Mouse (Mus musculus) stomach, postnatal 0 days (tissue): ENCODE measurements around the gene Gm20431. TPM values are rescaled to one million over a fixed set of nuclear protein-coding genes. Genes with fewer than 3 reads are reported as not detected.
A peak's percentile ranks its signal among the peaks of the same experiment; 100 is the strongest.

Source experiments
- ATAC-seq: fragments of 200-750 bp; cut with Nextera tagmentation; 2 replicates; pipeline ENCODE4 v1.8.0; 2017; ENCODE audit not compliant: low FRiP score, low TSS enrichment
- DNase-seq: peaks from one replicate; pipeline ENCODE4 v3.0.0-alpha.2; 2016; ENCODE audit warnings: low spot score
- H3K27ac ChIP-seq: fragments of 300-500 bp; sonication (generic); replicated peaks from 2 replicates; pipeline ENCODE4 v1.5.1; 2014; ENCODE audit warnings: mild to moderate bottlenecking, control low read depth
- H3K27me3 ChIP-seq: fragments of 300-500 bp; sonication (generic); 2 replicates; pipeline ENCODE4 v1.6.1; 2014; ENCODE audit warnings: low read length; ENCODE audit not compliant: control insufficient read depth, insufficient read depth
- H3K36me3 ChIP-seq: fragments of 300-500 bp; sonication (generic); 2 replicates; pipeline ENCODE4 v1.6.1; 2014; ENCODE audit warnings: low read length, mixed read lengths; ENCODE audit not compliant: control insufficient read depth, insufficient read depth
- H3K4me1 ChIP-seq: fragments of 300-500 bp; sonication (generic); replicated peaks from 2 replicates; pipeline ENCODE4 v1.6.1; 2014; ENCODE audit warnings: antibody characterized with exemption; ENCODE audit not compliant: control insufficient read depth, insufficient read depth
- H3K4me2 ChIP-seq: fragments of 300-500 bp; sonication (generic); replicated peaks from 2 replicates; pipeline ENCODE4 v1.6.1; 2014; ENCODE audit warnings: low read depth, mild to moderate bottlenecking, control low read depth, moderate library complexity
- H3K4me3 ChIP-seq: fragments of 300-500 bp; sonication (generic); 2 replicates; pipeline ENCODE4 v1.5.1; 2014; ENCODE audit warnings: low read depth, low read length, control low read depth
- H3K9ac ChIP-seq: fragments of 300-500 bp; sonication (generic); 2 replicates; pipeline ENCODE4 v1.6.1; 2014; ENCODE audit warnings: mild to moderate bottlenecking, low read length, control low read depth, mixed read lengths
- H3K9me3 ChIP-seq: fragments of 300-500 bp; sonication (generic); 2 replicates; pipeline ENCODE4 v1.6.1; 2016; ENCODE audit warnings: low read length; ENCODE audit not compliant: control insufficient read depth
- CTCF ChIP-seq: IDR thresholded peaks from 2 replicates; pipeline ENCODE4 v1.5.1; 2016; ENCODE audit warnings: antibody characterized with exemption, low read depth, mild to moderate bottlenecking, moderate library complexity
- EP300 ChIP-seq: optimal IDR thresholded peaks from 2 replicates; pipeline ENCODE3; 2016; ENCODE audit warnings: antibody characterized with exemption
- WGBS: fragments of 180-500 bp; shearing (Covaris S2); extraction: QIAGEN DNeasy Blood & Tissue Kit; methylation state at CpG from one replicate; pipeline ENCODE4 v1.1.7; 2014; 5-methylcytosine and 5-hydroxymethylcytosine counted together
- polyA plus RNA-seq: library from polyadenylated mRNA; unstranded; fragments of >200 nt; fragmentation: Nextera tagmentation; extraction: Ambion mirVana; gene quantifications from 2 replicates; pipeline ENCODE4 v1.2.1, GENCODE M21; 2015

Gm20431 gene
- polyA plus RNA-seq, 1 experiment from 2014 or later, result 13.4 TPM

DNA sequence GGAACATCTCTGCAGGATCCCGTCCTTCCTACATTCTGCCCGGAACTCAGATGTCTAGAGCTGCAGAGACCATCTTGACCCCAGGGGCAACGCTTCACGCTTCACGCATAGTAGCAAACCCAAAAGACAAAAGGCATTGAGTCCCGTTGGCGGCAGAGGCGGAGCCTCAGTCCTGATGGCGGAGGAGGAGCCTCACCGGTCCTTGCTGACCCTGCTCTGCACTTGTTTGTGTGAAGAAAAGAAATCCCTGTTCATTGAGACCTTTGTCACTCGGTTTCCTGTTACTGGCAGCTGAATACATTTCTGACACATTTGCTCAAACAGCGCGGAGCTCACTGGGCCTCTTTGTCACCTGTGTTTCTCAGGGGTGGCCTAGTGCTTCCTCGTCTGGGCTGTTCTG lies 34.2 kb upstream of the Gm20431 start:
- TF ChIP-seq CTCF (no peak), EP300 (no peak)
- H3K9me3 ChIP-seq, result no peaks in the 10 kb centered on the region
- H3K9ac ChIP-seq, result no peak overlapping the region
- no peaks in the 10 kb centered on the region for H3K36me3 ChIP-seq
- ATAC-seq (peak; percentile 39), DNase-seq (peak; percentile 59)
- H3K27me3 ChIP-seq, result no peaks in the 10 kb centered on the region
- no peak overlapping the region for H3K4me3 ChIP-seq
- no peaks in the 10 kb centered on the region for H3K4me1 ChIP-seq
- H3K27ac ChIP-seq, result peak overlapping the region; percentile 63
- H3K4me2 ChIP-seq, result no peak overlapping the region
- WGBS, result 68% methylated on average over 14 of the region's 14 CpGs

GRCm38 (mm10) chr2:167694963-167695362 lies 33.7 kb upstream of the Gm20431 start:
- Histone ChIP-seq H3K9ac (no peak overlapping the region), H3K4me2 (no peak overlapping the region), H3K27ac (no peak overlapping the region; the same call in 1 of the 2 replicates), H3K4me3 (no peak overlapping the region), H3K36me3 (no peaks in the 10 kb centered on the region), H3K9me3 (no peaks in the 10 kb centered on the region), H3K27me3 (no peaks in the 10 kb centered on the region), H3K4me1 (no peaks in the 10 kb centered on the region)
- DNase-seq (no peak), ATAC-seq (no peak)
- no peak for TF ChIP-seq CTCF
- TF ChIP-seq EP300, result no peak
- 96% methylated on average over 7 of the region's 7 CpGs for WGBS

- H3K4me2 ChIP-seq, result no peak overlapping the region
- H3K27ac ChIP-seq, result 0 out of 2 replicates have a peak overlapping the region, but pooled peaks have one; percentile 49
- TF ChIP-seq EP300 (no peak), CTCF (no peak)
- no peaks in the 10 kb centered on the region for H3K27me3 ChIP-seq
- ATAC-seq (no peak), DNase-seq (no peak)
- H3K9me3 ChIP-seq, result no peaks in the 10 kb centered on the region
- H3K9ac ChIP-seq, result no peak overlapping the region
- H3K4me3 ChIP-seq, result no peak overlapping the region
- 46% methylated on average over 1 of the region's 1 CpGs for WGBS
- no peaks in the 10 kb centered on the region for H3K4me1 ChIP-seq
- no peaks in the 10 kb centered on the region for H3K36me3 ChIP-seq
These were observed 32.9 kb upstream of the Gm20431 start for GRCm38 (mm10) chr2:167694244-167694643.

DNA sequence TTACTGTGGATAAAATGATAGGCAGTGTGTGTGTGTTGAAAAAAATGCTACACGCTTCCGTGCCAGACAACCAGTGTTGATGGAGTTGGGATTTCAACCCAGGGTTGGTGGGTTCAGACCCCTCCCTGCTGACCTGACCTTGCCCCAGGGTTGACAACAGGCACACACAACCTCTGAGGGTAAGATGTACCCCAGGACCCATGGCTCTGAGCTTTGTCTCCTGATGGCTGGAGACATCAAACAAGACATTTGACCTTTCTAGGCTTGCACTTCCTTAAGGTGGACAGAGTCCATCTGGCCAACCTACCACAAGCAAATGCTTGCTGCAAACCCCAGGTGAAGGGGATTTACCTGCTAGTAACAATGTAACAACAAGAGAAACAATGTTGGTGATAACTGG lies 32.2 kb upstream of the Gm20431 start:
- DNase-seq, result no peak
- no peaks in the 10 kb centered on the region for H3K36me3 ChIP-seq
- H3K4me1 ChIP-seq, result no peaks in the 10 kb centered on the region
- no peak for TF ChIP-seq EP300
- no peak for TF ChIP-seq CTCF
- no peaks in the 10 kb centered on the region for H3K9me3 ChIP-seq
- no peak overlapping the region for H3K4me2 ChIP-seq
- no peak for ATAC-seq
- 79% methylated on average over 2 of the region's 2 CpGs for WGBS
- H3K4me3 ChIP-seq, result no peak overlapping the region
- H3K27me3 ChIP-seq, result no peaks in the 10 kb centered on the region
- H3K27ac ChIP-seq, result no peak overlapping the region
- H3K9ac ChIP-seq, result no peak overlapping the region

GRCm38 (mm10) chr2:167692831-167693230 lies 31.5 kb upstream of the Gm20431 start:
- Histone ChIP-seq H3K4me3 (no peak overlapping the region), H3K4me1 (no peaks in the 10 kb centered on the region), H3K9me3 (no peaks in the 10 kb centered on the region), H3K27ac (no peak overlapping the region), H3K9ac (no peak overlapping the region), H3K36me3 (no peaks in the 10 kb centered on the region), H3K27me3 (no peaks in the 10 kb centered on the region), H3K4me2 (no peak overlapping the region)
- DNase-seq (no peak), ATAC-seq (no peak)
- WGBS, result 63% methylated on average over 3 of the region's 3 CpGs
- TF ChIP-seq EP300 (no peak), CTCF (no peak)

DNA sequence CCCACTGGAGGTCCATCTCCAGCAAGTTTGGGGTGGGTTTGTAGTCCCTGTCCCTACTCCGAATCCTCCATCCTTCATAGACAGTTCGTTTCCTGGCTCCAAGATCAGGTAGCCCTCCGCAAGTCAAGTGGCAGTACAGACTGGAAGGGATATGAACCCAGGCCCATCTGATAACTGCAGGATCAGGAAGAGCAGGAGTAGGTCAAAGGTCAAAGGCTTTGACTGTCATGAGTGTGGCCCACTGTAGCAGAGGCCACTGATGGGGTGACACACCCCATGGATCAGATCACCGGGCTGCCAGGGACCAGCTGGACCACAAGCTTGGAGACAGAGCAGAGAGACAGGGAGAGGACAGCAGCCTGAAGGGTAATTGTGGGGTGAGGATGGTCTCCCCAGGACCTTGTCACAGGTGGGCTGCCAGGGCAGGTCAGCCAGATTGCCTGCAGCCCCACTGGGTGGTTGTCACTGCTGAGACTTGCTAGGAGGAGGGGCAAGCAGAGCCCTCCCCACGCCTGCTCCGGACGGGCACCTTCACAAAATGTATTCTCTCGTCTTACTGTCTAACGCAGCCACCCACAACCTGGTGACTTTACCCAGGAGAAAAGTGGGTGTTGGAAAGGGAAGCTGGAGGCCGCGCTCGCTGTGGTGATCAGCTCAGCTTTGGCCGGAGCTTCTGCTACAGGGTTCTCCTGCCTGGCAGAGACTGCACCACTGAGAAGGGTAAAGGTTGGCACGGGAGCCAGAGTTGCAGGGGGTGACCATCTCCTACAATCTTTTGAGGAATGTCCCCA lies 30.8 kb upstream of the Gm20431 start:
- ATAC-seq, result no peak
- TF ChIP-seq EP300 (no peak), CTCF (no peak)
- Histone ChIP-seq H3K9ac (peak overlapping the region; percentile 45; the same call in 1 of the 2 replicates), H3K4me3 (peak overlapping the region; percentile 76; the same call in 1 of the 2 replicates), H3K27ac (no peak overlapping the region), H3K36me3 (no peaks in the 10 kb centered on the region), H3K4me2 (peak overlapping the region; percentile 80), H3K27me3 (no peaks in the 10 kb centered on the region), H3K9me3 (no peaks in the 10 kb centered on the region), H3K4me1 (no peaks in the 10 kb centered on the region)
- no peak for DNase-seq
- WGBS, result 72% methylated on average over 14 of the region's 14 CpGs
